Mouse (Mus musculus) heart, embryonic 10.5 days (tissue): Measurements from ENCODE around the gene Vwf. TPM values are rescaled to one million over a fixed set of nuclear protein-coding genes. Genes with fewer than 3 reads are reported as not detected.

Experiments
- DNase-seq: peaks from one replicate; pipeline ENCODE4 v3.0.0-alpha.2; 2017; ENCODE audit warnings: low spot score
- H3K27ac ChIP-seq: fragments of 300-500 bp; sonication (generic); 2 replicates; pipeline ENCODE4 v1.5.1; 2016; ENCODE audit warnings: mild to moderate bottlenecking
- H3K27me3 ChIP-seq: fragments of 300-500 bp; sonication (generic); 2 replicates; pipeline ENCODE4 v1.6.1; 2016; ENCODE audit warnings: mild to moderate bottlenecking; ENCODE audit not compliant: poor library complexity, insufficient read depth, severe bottlenecking
- H3K36me3 ChIP-seq: fragments of 300-500 bp; sonication (generic); 2 replicates; pipeline ENCODE4 v1.6.1; 2016; ENCODE audit warnings: mild to moderate bottlenecking, moderate library complexity
- H3K4me1 ChIP-seq: fragments of 300-500 bp; sonication (generic); 2 replicates; pipeline ENCODE4 v1.6.1; 2016; ENCODE audit warnings: mild to moderate bottlenecking
- H3K4me3 ChIP-seq: fragments of 300-500 bp; sonication (generic); 2 replicates; pipeline ENCODE4 v1.5.1; 2016; ENCODE audit warnings: mild to moderate bottlenecking, moderate library complexity
- H3K9me3 ChIP-seq: fragments of 300-500 bp; sonication (generic); 2 replicates; pipeline ENCODE4 v1.6.1; 2016; ENCODE audit warnings: mild to moderate bottlenecking, moderate library complexity
- WGBS: fragments of 180-500 bp; shearing (Covaris S2); methylation state at CpG from one replicate; pipeline ENCODE4 v1.1.7; 2016; 5-methylcytosine and 5-hydroxymethylcytosine counted together
- polyA plus RNA-seq: library from polyadenylated mRNA; unstranded; fragments of >200 nt; fragmentation: Nextera tagmentation; extraction: Ambion mirVana; gene quantifications from 2 replicates; pipeline ENCODE4 v1.2.1, GENCODE M21; 2016

Vwf gene
- polyA plus RNA-seq, 1 experiment from 2014 or later: 22.1 TPM

- Histone ChIP-seq H3K4me1 (no peaks in the 10 kb centered on the region), H3K36me3 (peaks cover 6% of the 10 kb centered on the region; the same call in 1 of the 2 replicates), H3K27me3 (no peaks in the 10 kb centered on the region), H3K4me3 (no peak overlapping the region), H3K9me3 (no peaks in the 10 kb centered on the region), H3K27ac (no peak overlapping the region)
- DNase-seq: no peak
- 75% methylated on average over 1 of the region's 1 CpGs for WGBS
Observed at GRCm38 (mm10) chr6:125678492-125678891, 131.9 kb downstream of the Vwf start.

GRCm38 (mm10) chr6:125680613-125681012 lies 134.0 kb downstream of the Vwf start:
- H3K27ac ChIP-seq: no peak overlapping the region
- no peaks in the 10 kb centered on the region for H3K9me3 ChIP-seq
- no peak overlapping the region for H3K4me3 ChIP-seq
- no peaks in the 10 kb centered on the region for H3K4me1 ChIP-seq
- peaks cover 2% of the 10 kb centered on the region; the same call in 1 of the 2 replicates for H3K36me3 ChIP-seq
- 88% methylated on average over 11 of the region's 11 CpGs for WGBS
- no peaks in the 10 kb centered on the region for H3K27me3 ChIP-seq
- no peak for DNase-seq

- Histone ChIP-seq H3K4me3 (no peak overlapping the region), H3K27me3 (peaks cover 38% of the 10 kb centered on the region), H3K4me1 (peaks cover 9% of the 10 kb centered on the region), H3K36me3 (no peaks in the 10 kb centered on the region), H3K27ac (no peak overlapping the region), H3K9me3 (no peaks in the 10 kb centered on the region)
- DNase-seq: no peak
Observed at GRCm38 (mm10) chr6:125685420-125685819, 138.8 kb downstream of the Vwf start.

- peaks cover 11% of the 10 kb centered on the region for H3K4me1 ChIP-seq
- H3K4me3 ChIP-seq: no peak overlapping the region
- WGBS: 41% methylated on average over 1 of the region's 1 CpGs
- H3K27me3 ChIP-seq: peaks cover 48% of the 10 kb centered on the region
- H3K36me3 ChIP-seq: no peaks in the 10 kb centered on the region
- no peak for DNase-seq
- no peak overlapping the region for H3K27ac ChIP-seq
- H3K9me3 ChIP-seq: no peaks in the 10 kb centered on the region
Observed at GRCm38 (mm10) chr6:125687986-125688385, 141.4 kb downstream of the Vwf start.

GRCm38 (mm10) chr6:125690057-125690703 lies 143.6 kb downstream of the Vwf start, which contains the start of gene Ano2:
Gene Ano2, plus strand, starts transcription at chr6:125690419.
- Histone ChIP-seq H3K27me3 (peaks cover 48% of the 10 kb centered on the region), H3K27ac (peak within 1 kb of the TSS; percentile 18; the same call in 1 of the 2 replicates), H3K36me3 (no peaks in the 10 kb centered on the region), H3K4me3 (peak within 1 kb of the TSS; percentile 47), H3K4me1 (peaks cover 16% of the 10 kb centered on the region), H3K9me3 (no peaks in the 10 kb centered on the region)
- DNase-seq: no peak
- 3% methylated on average over 20 of the region's 20 CpGs for WGBS

GRCm38 (mm10) chr6:125701146-125701545 lies 154.6 kb downstream of the Vwf start:
- Histone ChIP-seq H3K27ac (no peak overlapping the region), H3K4me3 (no peak overlapping the region), H3K27me3 (no peaks in the 10 kb centered on the region; the same call in 1 of the 2 replicates), H3K9me3 (no peaks in the 10 kb centered on the region), H3K36me3 (no peaks in the 10 kb centered on the region), H3K4me1 (no peaks in the 10 kb centered on the region)
- DNase-seq: no peak
- WGBS: 92% methylated on average over 2 of the region's 2 CpGs

- Histone ChIP-seq H3K9me3 (no peaks in the 10 kb centered on the region), H3K27me3 (0 out of 2 replicates have a peak, but pooled peaks cover 3% of the 10 kb centered on the region), H3K36me3 (no peaks in the 10 kb centered on the region), H3K27ac (no peak overlapping the region), H3K4me1 (no peaks in the 10 kb centered on the region), H3K4me3 (no peak overlapping the region)
- 81% methylated on average over 16 of the region's 16 CpGs for WGBS
- no peak for DNase-seq
Observed at GRCm38 (mm10) chr6:125711261-125711660, 164.7 kb downstream of the Vwf start.

- H3K4me3 ChIP-seq: no peak overlapping the region
- H3K36me3 ChIP-seq: no peaks in the 10 kb centered on the region
- H3K4me1 ChIP-seq: no peaks in the 10 kb centered on the region
- H3K27ac ChIP-seq: no peak overlapping the region
- DNase-seq: no peak
- H3K27me3 ChIP-seq: peaks cover 10% of the 10 kb centered on the region; the same call in 1 of the 2 replicates
- WGBS: 78% methylated on average over 2 of the region's 2 CpGs
- no peaks in the 10 kb centered on the region for H3K9me3 ChIP-seq
Observed at GRCm38 (mm10) chr6:125726408-125726807, 179.8 kb downstream of the Vwf start.

GRCm38 (mm10) chr6:125727484-125727911 lies 180.9 kb downstream of the Vwf start:
- 74% methylated on average over 5 of the region's 5 CpGs for WGBS
- Histone ChIP-seq H3K4me3 (no peak overlapping the region), H3K4me1 (no peaks in the 10 kb centered on the region), H3K27ac (no peak overlapping the region), H3K9me3 (no peaks in the 10 kb centered on the region), H3K27me3 (peaks cover 8% of the 10 kb centered on the region; the same call in 1 of the 2 replicates), H3K36me3 (no peaks in the 10 kb centered on the region)
- DNase-seq: no peak

DNA sequence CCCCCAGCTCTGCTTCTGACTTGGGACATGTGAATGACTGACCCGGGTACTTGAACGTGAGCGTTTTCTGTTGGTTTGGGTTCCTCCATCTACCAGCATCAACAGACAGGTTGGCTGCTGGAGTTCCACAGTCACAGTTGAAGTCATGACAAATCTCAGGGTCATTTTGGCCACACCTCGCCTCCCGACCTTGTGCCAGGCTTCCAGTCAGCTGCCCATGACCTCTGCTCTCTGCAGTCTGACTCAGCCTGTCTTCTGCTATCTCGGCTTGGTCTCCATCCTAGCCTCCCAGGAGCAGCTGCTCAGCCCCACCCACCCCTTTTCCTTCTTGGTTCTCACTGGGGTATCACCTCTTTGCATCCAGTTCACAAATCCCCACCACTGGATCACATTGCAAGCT lies 182.9 kb downstream of the Vwf start:
- WGBS: 76% methylated on average over 6 of the region's 6 CpGs
- H3K4me3 ChIP-seq: no peak overlapping the region
- no peaks in the 10 kb centered on the region for H3K36me3 ChIP-seq
- H3K4me1 ChIP-seq: no peaks in the 10 kb centered on the region
- no peak overlapping the region for H3K27ac ChIP-seq
- DNase-seq: no peak
- H3K9me3 ChIP-seq: no peaks in the 10 kb centered on the region
- H3K27me3 ChIP-seq: peaks cover 4% of the 10 kb centered on the region; the same call in 1 of the 2 replicates

- Histone ChIP-seq H3K27me3 (peaks cover 4% of the 10 kb centered on the region; the same call in 1 of the 2 replicates), H3K36me3 (no peaks in the 10 kb centered on the region), H3K27ac (no peak overlapping the region), H3K4me1 (no peaks in the 10 kb centered on the region), H3K9me3 (no peaks in the 10 kb centered on the region), H3K4me3 (no peak overlapping the region)
- WGBS: 73% methylated on average over 11 of the region's 11 CpGs
- DNase-seq: no peak
Observed at GRCm38 (mm10) chr6:125729986-125730535, 183.5 kb downstream of the Vwf start.
